Mouse (Mus musculus): ENCODE results near the gene Arl6ip5. TPM values are rescaled to one million over a fixed set of nuclear protein-coding genes. Genes with fewer than 3 reads are reported as not detected.
A peak's percentile ranks its signal among the peaks of the same experiment; 100 is the strongest.
"Not testable (repeated sequence)": the region's sequence is repeated elsewhere in the genome, so short reads cannot be mapped to it uniquely, and the experiment has no call there.

Gene Arl6ip5
- polyA plus RNA-seq, 1 experiment from 2014 or later = 143 TPM

GRCm38 (mm10) chr6:97259926-97260325, 49.4 kb downstream of the Arl6ip5 start:
- not testable (repeated sequence) for H3K4me3 ChIP-seq (replicated peaks); H3K9ac ChIP-seq (replicated peaks); H3K4me1 ChIP-seq; H3K9me3 ChIP-seq (replicated peaks); H3K4me2 ChIP-seq; H3K27ac ChIP-seq (replicated peaks); ATAC-seq (ENCODE audit: low FRiP score); H3K27me3 ChIP-seq (replicated peaks); H3K36me3 ChIP-seq
- 83% methylated on average over 2 of the region's 2 CpGs for WGBS

DNA sequence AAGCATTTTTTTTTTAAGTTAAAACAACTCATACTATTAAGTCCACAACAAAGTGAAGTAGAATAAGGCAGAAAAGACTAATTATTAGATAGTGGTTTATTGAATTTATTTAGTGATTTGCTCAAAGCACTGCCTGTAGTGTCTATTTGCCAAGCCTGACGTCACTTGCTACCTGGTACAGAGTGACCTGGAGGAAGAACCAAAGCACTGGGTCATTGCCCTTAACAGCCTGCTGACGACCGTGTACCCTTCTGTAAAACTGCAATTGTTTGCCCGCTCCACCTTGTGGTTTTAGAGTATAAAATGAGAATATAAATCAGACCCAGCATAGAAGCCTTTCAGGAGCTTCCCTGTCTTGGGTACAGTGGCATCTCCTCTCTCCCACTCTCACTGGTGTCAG, 51.7 kb downstream of the Arl6ip5 start:
- H3K27me3 ChIP-seq (replicated peaks) = no peaks in the 10 kb centered on the region
- no peak overlapping the region for H3K4me2 ChIP-seq
- no peak overlapping the region for H3K4me3 ChIP-seq (replicated peaks)
- no peak overlapping the region for H3K27ac ChIP-seq (replicated peaks)
- ATAC-seq (ENCODE audit: low FRiP score) = no peak
- H3K4me1 ChIP-seq = no peaks in the 10 kb centered on the region
- no peak overlapping the region for H3K9ac ChIP-seq (replicated peaks)
- WGBS = 48% methylated on average over 4 of the region's 4 CpGs
- no peaks in the 10 kb centered on the region for H3K36me3 ChIP-seq
- H3K9me3 ChIP-seq (replicated peaks) = no peaks in the 10 kb centered on the region

DNA sequence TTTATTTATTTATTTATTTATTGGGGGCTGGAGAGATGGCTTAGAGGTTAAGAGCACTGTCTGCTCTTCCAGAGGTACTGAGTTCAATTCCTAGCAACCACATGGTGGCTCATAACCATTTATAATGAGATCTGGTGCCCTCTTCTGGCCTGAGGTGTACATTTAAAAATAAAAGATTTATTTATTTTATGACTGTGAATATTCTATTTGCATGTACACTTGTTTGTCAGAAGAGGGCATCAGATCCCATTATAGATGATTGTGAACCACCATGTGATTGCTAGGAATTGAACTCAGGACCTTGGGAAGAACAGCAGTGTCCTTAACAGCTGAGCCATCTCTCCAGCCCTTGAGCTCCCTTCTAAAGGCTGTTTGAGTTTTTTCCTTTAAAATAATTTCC, 53.3 kb downstream of the Arl6ip5 start:
- H3K4me1 ChIP-seq; H3K36me3 ChIP-seq; H3K27ac ChIP-seq (replicated peaks); H3K27me3 ChIP-seq (replicated peaks); H3K9me3 ChIP-seq (replicated peaks); H3K4me2 ChIP-seq; ATAC-seq (ENCODE audit: low FRiP score); H3K4me3 ChIP-seq (replicated peaks); H3K9ac ChIP-seq (replicated peaks): not testable (repeated sequence)

- Histone ChIP-seq H3K27me3 (replicated peaks) (no peaks in the 10 kb centered on the region), H3K4me2 (no peak overlapping the region), H3K36me3 (no peaks in the 10 kb centered on the region), H3K9ac (replicated peaks) (no peak overlapping the region), H3K27ac (replicated peaks) (no peak overlapping the region), H3K4me3 (replicated peaks) (no peak overlapping the region), H3K9me3 (replicated peaks) (no peaks in the 10 kb centered on the region), H3K4me1 (0 out of 2 replicates have a peak, but pooled peaks cover 5% of the 10 kb centered on the region)
- ATAC-seq (ENCODE audit: low FRiP score) = no peak
- 85% methylated on average over 8 of the region's 8 CpGs for WGBS
Observed at GRCm38 (mm10) chr6:97265240-97265639, 54.8 kb downstream of the Arl6ip5 start.

DNA sequence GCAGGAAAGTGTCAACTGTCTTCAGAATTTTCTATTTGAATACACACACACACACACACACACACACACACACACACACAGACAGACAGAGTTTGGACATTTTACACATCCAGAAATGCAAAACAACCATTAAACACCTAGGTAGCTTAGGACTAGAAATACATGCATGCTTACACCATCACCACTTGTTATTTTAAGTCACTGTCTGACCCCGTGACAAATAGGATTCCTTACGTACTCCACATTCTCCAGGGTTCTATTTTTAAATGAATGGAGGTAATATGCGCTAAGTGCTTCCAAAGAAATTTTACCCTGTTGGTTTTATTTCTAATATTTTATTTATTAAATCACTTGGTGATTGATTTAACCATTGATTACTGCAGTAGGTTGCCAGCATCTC, 55.2 kb downstream of the Arl6ip5 start:
- H3K4me1 ChIP-seq = 0 out of 2 replicates have a peak, but pooled peaks cover 5% of the 10 kb centered on the region
- H3K36me3 ChIP-seq = no peaks in the 10 kb centered on the region
- no peak overlapping the region for H3K27ac ChIP-seq (replicated peaks)
- no peak overlapping the region for H3K4me2 ChIP-seq
- H3K9ac ChIP-seq (replicated peaks) = no peak overlapping the region
- no peaks in the 10 kb centered on the region for H3K27me3 ChIP-seq (replicated peaks)
- 74% methylated on average over 3 of the region's 3 CpGs for WGBS
- no peak for ATAC-seq (ENCODE audit: low FRiP score)
- H3K4me3 ChIP-seq (replicated peaks) = no peak overlapping the region
- no peaks in the 10 kb centered on the region for H3K9me3 ChIP-seq (replicated peaks)

DNA sequence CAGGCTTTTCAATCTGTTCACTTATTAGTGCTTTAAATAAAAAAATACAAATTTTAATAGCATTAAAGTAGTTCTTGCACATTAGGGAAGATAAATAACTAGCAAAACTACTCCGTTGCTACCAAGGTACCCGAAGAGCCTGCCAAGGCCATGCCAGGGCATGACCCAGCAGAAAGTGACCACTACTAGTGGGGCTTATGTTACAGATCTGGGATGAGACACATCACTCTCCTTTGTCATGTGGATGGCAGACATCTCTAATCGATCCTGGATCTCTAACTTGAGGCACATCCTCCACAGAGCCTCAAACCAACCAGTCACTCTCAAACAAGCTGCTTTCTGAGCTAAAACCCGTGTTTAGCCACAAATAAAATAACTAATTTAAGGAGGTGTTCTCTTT, 56.2 kb downstream of the Arl6ip5 start:
- Histone ChIP-seq H3K4me1 (0 out of 2 replicates have a peak, but pooled peaks cover 5% of the 10 kb centered on the region), H3K9ac (replicated peaks) (no peak overlapping the region), H3K27me3 (replicated peaks) (no peaks in the 10 kb centered on the region), H3K27ac (replicated peaks) (no peak overlapping the region), H3K9me3 (replicated peaks) (no peaks in the 10 kb centered on the region), H3K36me3 (no peaks in the 10 kb centered on the region), H3K4me3 (replicated peaks) (no peak overlapping the region), H3K4me2 (no peak overlapping the region)
- ATAC-seq (ENCODE audit: low FRiP score) = no peak
- 92% methylated on average over 4 of the region's 4 CpGs for WGBS

GRCm38 (mm10) chr6:97267132-97267531, 56.6 kb downstream of the Arl6ip5 start:
- no peak overlapping the region for H3K27ac ChIP-seq (replicated peaks)
- no peak overlapping the region for H3K4me3 ChIP-seq (replicated peaks)
- no peak overlapping the region for H3K4me2 ChIP-seq
- H3K27me3 ChIP-seq (replicated peaks) = no peaks in the 10 kb centered on the region
- H3K9me3 ChIP-seq (replicated peaks) = no peaks in the 10 kb centered on the region
- WGBS = 99% methylated on average over 2 of the region's 2 CpGs
- H3K9ac ChIP-seq (replicated peaks) = no peak overlapping the region
- H3K4me1 ChIP-seq = 0 out of 2 replicates have a peak, but pooled peaks cover 5% of the 10 kb centered on the region
- ATAC-seq (ENCODE audit: low FRiP score) = no peak
- no peaks in the 10 kb centered on the region for H3K36me3 ChIP-seq

- WGBS = 75% methylated on average over 11 of the region's 11 CpGs
Observed at GRCm38 (mm10) chr6:97269596-97269995, 59.1 kb downstream of the Arl6ip5 start.

GRCm38 (mm10) chr6:97272349-97272748, 61.9 kb downstream of the Arl6ip5 start:
- Histone ChIP-seq H3K36me3 (no peaks in the 10 kb centered on the region), H3K4me1 (peaks cover 18% of the 10 kb centered on the region), H3K27me3 (replicated peaks) (no peaks in the 10 kb centered on the region), H3K4me3 (replicated peaks) (no peak overlapping the region), H3K4me2 (no peak overlapping the region), H3K9ac (replicated peaks) (no peak overlapping the region), H3K27ac (replicated peaks) (no peak overlapping the region), H3K9me3 (replicated peaks) (no peaks in the 10 kb centered on the region)
- 42% methylated on average over 2 of the region's 2 CpGs for WGBS
- no peak for ATAC-seq (ENCODE audit: low FRiP score)

More at GRCm38 (mm10) chr6:97269596-97269995, 59.1 kb downstream of the Arl6ip5 start:
- H3K4me1 ChIP-seq = 0 out of 2 replicates have a peak, but pooled peaks cover 5% of the 10 kb centered on the region
- no peak overlapping the region for H3K27ac ChIP-seq (replicated peaks)
- H3K4me2 ChIP-seq = no peak overlapping the region
- H3K9ac ChIP-seq (replicated peaks) = no peak overlapping the region
- no peaks in the 10 kb centered on the region for H3K9me3 ChIP-seq (replicated peaks)
- no peaks in the 10 kb centered on the region for H3K27me3 ChIP-seq (replicated peaks)
- no peak for ATAC-seq (ENCODE audit: low FRiP score)
- no peak overlapping the region for H3K4me3 ChIP-seq (replicated peaks)
- no peaks in the 10 kb centered on the region for H3K36me3 ChIP-seq

DNA sequence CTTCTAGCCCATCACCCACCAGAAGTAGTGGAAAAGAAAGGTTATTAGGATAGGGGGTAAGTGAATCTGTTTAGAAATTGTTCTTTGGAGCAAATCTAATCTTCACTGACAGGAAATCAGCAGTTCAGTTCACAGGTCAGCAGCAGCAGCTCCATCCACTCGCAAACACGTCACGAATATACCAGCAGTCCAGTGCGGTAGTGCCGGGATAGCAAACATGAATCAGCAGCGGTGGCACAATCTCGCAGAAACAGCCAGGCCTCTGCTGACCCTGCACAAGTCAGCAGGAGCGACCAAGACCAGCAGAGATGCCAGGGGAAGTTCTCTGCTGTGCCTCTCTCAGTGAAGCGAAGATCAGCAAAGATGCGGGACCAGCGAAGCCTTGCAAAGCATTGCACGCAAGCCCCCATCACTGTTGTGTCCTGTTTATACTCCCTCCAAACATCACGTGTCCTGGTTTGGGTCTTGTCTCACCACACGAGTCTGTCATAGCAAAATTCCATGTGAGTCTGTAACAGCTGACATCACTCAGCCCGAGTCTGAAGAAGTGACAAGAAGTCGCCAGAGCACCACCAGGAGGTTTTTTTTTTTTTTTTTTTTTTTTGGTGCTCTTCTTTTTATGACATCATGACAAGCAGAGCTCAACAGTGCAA, 62.7 kb downstream of the Arl6ip5 start:
- no peak overlapping the region for H3K27ac ChIP-seq (replicated peaks)
- no peak overlapping the region for H3K9ac ChIP-seq (replicated peaks)
- peaks cover 21% of the 10 kb centered on the region for H3K4me1 ChIP-seq
- H3K4me3 ChIP-seq (replicated peaks) = no peak overlapping the region
- H3K27me3 ChIP-seq (replicated peaks) = no peaks in the 10 kb centered on the region
- ATAC-seq (ENCODE audit: low FRiP score) = no peak
- no peaks in the 10 kb centered on the region for H3K36me3 ChIP-seq
- H3K4me2 ChIP-seq = no peak overlapping the region
- WGBS = 84% methylated on average over 16 of the region's 16 CpGs
- no peaks in the 10 kb centered on the region for H3K9me3 ChIP-seq (replicated peaks)

DNA sequence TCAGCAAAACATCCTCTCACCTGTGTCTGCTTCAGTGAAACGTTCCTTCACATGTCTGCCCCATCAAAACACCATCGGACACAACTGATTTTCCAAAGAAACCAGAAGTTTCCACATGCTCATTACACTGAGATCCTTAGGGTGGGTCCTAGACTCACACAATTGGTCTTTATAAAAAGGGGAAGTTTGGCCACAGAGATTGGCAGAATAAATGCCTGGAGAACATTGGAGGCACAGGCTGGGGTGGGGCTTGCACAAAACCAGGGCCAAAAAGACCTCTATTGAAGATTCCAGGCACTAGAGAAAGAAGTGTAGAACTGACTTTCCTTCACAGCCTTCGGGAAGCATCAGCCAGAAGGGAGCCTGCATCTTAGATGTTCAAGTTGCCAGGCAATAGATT, 63.3 kb downstream of the Arl6ip5 start:
- no peaks in the 10 kb centered on the region for H3K9me3 ChIP-seq (replicated peaks)
- 88% methylated on average over 3 of the region's 3 CpGs for WGBS
- no peak overlapping the region for H3K4me3 ChIP-seq (replicated peaks)
- peaks cover 27% of the 10 kb centered on the region for H3K4me1 ChIP-seq
- no peaks in the 10 kb centered on the region for H3K36me3 ChIP-seq
- no peak overlapping the region for H3K4me2 ChIP-seq
- H3K27ac ChIP-seq (replicated peaks) = no peak overlapping the region
- ATAC-seq (ENCODE audit: low FRiP score) = no peak
- no peaks in the 10 kb centered on the region for H3K27me3 ChIP-seq (replicated peaks)
- no peak overlapping the region for H3K9ac ChIP-seq (replicated peaks)

DNA sequence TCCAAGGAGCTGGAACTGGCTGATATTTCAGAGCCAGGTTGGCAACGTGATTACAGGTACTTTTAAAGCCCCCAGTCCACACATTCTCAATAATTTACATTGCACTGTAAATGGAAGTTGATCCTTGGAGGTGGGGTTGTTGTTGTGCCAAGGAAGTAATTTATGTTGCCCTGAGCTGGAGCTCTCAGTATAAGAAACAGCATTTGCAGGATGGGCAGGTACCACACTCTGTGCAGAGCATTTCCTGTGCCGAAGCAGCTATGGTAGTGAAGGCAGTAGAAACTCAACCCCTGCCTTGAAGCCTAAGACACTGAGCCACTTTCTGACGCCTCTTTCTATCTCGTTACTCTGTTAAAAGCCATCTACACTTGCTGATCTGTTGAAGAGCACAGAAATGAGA, 65.3 kb downstream of the Arl6ip5 start:
- Histone ChIP-seq H3K27me3 (replicated peaks) (no peaks in the 10 kb centered on the region), H3K36me3 (no peaks in the 10 kb centered on the region), H3K9ac (replicated peaks) (no peak overlapping the region), H3K4me2 (peak overlapping the region; percentile 31), H3K4me1 (peaks cover 27% of the 10 kb centered on the region), H3K4me3 (replicated peaks) (no peak overlapping the region), H3K27ac (replicated peaks) (peak overlapping the region; percentile 68), H3K9me3 (replicated peaks) (no peaks in the 10 kb centered on the region)
- ATAC-seq (ENCODE audit: low FRiP score) = peak; percentile 75
- WGBS = 22% methylated on average over 4 of the region's 4 CpGs
